Mouse (Mus musculus): ENCODE measurements around the gene Ankrd44.
A peak's percentile ranks its signal among the peaks of the same experiment; 100 is the strongest.

The Ankrd44 gene

DNA sequence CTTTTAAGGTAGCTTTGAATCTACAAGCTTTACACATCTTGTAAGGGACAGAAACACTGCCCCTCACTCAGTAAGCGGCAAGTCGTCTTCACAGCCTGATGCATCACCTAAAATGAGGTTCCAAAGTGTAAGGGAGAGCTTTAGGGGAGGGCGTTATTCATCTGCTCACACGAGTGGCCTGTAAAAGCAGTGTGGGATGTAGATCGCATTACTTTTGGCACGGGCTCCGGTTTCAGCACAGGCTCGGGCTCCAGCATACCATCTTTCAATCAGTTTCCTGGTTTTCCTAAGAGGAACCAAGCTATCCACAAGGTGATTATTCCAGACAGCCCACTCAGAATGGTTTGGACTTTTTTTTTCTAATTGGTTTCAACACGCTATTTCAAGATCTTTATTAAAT lies 74.6 kb downstream of the Ankrd44 start:
- TF ChIP-seq GATA4 (IDR thresholded peaks at IDR 0.05; ENCODE audit: insufficient replicate concordance, low read length): no peak

DNA sequence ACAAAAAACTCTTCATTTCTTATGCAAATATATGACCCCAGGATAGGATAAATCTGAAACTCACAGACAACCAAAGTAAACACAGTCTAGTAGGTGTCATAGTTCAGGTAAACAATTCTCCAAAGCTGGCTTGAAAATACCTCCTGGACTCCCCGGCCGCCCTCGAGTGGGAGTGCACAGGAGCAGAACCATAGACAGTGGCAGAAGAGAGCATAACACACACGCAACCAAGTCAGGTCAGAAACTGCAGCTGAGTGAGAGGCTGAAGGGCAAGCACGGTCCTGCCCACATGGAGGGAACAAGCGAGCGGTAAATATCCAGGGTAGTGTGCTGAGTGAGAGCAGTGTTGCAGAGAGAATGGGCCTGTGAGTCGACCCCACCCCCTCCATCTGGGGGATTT lies 76.1 kb downstream of the Ankrd44 start:
- TF ChIP-seq GATA4 (IDR thresholded peaks at IDR 0.05; ENCODE audit: insufficient replicate concordance, low read length): no peak

DNA sequence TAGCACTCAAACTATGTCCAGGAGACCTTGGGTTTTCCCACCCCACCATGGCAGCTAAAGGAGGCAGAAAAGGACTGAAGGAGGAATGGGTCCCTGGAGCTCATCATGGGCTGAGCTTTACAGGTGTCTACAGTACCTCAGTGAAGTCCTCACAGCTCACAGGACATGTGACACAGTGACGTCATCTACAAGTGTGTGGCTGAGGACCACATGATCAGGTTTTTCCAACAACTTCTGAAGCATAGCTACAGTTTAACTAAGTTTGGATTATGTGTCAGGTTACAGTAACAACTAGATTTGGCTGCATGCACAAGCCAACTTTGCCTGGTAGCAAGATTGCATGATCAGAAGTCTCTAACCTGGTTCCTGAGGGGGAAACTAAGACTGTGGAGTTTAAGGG lies 78.9 kb downstream of the Ankrd44 start:
- no peak for TF ChIP-seq GATA4 (IDR thresholded peaks at IDR 0.05; ENCODE audit: insufficient replicate concordance, low read length)

DNA sequence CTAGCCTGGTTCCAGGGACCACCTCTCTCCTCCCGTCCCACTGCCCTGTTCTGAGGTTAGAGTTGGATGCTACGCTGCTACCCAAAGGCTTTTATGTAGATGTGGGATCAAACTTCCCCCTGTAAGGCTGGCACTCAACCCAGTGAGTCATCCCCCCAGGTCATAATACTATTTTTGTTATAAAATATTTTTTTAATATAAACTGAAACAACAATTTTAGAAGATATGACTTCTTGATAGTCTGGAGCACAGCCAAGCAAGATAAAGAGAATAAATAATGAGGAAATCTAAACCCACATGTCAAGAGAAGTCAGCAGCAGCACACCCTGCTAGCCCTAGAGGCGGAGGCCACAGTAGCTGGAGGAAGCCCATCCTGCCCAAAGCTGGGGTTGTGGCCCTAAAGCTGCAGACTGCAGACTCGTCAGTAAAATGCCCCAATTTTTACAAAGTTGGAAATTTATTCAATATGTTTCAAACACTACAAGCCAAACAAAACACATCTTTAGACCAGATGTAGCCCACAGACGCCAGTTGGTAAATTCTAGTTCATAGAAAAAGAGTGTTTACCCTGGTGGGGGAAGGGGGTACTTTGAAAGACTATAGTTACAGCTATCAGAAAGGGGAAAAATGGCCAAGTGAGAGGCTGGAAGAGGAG lies 79.7 kb downstream of the Ankrd44 start:
- TF ChIP-seq GATA4 (IDR thresholded peaks at IDR 0.05; ENCODE audit: insufficient replicate concordance, low read length): no peak

DNA sequence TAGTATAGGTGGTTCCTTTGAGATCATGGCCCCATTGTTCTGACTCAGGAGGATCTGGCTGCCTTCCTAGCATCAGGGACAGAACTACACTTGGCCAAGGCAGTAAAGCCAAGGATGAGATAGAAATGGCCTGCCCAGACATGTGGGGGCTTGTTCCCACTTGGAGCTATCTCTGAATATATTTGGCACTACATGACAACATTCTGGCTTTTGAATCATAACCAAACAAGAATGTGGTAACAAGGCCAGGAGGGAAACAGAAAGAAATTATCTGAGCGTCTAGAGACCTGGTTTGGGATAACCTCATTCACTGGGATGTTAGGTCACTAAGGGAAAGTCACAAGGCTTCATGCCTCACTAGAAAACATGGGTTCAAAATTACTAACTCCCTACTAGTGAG lies 81.8 kb downstream of the Ankrd44 start:
- no peak for TF ChIP-seq GATA4 (IDR thresholded peaks at IDR 0.05; ENCODE audit: insufficient replicate concordance, low read length)

DNA sequence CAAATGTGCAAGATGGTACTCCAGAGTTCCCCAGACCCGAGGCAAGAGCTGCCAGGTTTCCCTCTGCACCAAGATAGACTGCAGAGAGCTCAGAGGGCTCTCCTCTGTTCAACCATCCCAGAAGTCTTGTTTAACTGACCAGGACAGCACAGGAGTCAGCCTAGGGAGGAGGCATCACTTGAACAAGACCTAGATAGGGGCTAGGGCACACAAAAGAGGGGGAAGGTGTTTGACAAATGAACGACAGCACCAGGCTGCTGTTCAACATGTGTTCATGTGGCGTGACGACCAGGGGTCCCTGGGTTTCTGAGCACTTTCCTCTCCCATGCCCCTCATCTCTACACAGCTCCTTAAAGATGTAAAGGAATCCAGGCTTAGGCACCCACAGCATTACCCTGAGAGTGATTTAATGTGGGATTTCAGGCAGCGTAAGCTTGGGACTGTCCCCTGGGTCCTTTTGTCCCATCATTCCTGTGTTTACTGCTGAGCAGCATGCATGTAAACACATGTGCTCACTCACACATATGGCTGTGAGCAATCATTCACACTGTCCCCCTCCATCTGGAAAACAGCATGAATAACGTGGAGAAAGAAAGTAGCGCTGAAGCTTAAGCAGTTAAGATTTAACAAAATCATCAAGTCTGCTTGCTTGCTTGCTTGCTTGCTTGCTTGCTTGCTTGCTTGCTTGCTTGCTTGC lies 83.3 kb downstream of the Ankrd44 start:
- no peak for TF ChIP-seq GATA4 (IDR thresholded peaks at IDR 0.05; ENCODE audit: insufficient replicate concordance, low read length)

DNA sequence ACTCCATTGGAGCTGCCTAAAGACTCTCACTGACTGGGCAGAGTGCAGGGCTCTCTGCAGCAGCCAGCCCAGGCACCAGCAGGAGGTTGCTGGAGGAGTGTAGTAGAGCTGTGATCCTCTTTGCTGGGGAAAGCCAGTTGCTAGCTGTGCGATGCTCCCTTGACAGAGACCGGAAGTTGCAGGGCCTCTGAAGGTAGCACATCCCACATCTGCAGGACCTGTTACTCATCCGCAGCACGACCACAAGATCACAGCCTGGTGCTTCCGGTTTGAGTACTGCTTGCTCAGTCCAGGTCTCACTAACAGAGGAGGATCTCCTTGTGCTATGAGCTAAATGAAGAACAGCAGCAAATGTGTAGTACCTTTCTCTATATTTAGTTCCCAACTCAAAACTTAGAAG lies 84.4 kb downstream of the Ankrd44 start:
- TF ChIP-seq GATA4 (IDR thresholded peaks at IDR 0.05; ENCODE audit: insufficient replicate concordance, low read length): no peak

DNA sequence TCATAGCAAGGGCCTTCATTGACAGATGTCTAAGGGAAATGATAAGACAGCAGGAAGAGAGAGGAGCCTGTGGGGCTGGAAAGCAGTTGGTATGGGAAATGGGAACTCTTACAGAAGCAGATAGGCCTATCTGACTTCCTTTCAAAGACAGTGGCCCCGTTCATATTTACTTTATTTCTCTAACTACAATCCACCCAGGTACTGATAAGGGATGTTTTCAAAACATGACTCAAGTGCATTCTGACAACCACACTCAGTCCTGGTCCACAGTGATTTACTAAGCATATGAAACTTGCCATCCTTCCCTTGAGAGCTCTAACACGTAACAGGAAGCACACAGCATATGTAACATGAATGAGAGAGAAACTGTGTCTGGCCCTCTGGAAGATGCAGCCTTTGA lies 86.1 kb downstream of the Ankrd44 start:
- peak; percentile 97 for TF ChIP-seq GATA4 (IDR thresholded peaks at IDR 0.05; ENCODE audit: insufficient replicate concordance, low read length)

DNA sequence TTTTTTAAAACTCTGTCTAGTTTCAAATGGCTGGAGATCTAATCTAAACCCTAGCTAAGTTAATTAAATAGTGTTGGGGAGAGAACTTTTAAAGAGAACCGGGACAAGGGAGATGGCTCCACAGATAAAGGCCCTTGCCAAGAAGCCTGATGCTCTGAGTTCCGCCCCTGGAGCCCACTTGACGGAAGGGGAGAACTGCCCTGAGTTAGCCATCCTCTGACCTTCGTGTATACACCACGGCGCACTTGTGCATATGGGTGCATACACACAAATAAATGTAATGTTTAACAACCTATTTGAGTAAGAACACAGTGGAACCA lies 87.7 kb downstream of the Ankrd44 start:
- no peak for TF ChIP-seq GATA4 (IDR thresholded peaks at IDR 0.05; ENCODE audit: insufficient replicate concordance, low read length)

DNA sequence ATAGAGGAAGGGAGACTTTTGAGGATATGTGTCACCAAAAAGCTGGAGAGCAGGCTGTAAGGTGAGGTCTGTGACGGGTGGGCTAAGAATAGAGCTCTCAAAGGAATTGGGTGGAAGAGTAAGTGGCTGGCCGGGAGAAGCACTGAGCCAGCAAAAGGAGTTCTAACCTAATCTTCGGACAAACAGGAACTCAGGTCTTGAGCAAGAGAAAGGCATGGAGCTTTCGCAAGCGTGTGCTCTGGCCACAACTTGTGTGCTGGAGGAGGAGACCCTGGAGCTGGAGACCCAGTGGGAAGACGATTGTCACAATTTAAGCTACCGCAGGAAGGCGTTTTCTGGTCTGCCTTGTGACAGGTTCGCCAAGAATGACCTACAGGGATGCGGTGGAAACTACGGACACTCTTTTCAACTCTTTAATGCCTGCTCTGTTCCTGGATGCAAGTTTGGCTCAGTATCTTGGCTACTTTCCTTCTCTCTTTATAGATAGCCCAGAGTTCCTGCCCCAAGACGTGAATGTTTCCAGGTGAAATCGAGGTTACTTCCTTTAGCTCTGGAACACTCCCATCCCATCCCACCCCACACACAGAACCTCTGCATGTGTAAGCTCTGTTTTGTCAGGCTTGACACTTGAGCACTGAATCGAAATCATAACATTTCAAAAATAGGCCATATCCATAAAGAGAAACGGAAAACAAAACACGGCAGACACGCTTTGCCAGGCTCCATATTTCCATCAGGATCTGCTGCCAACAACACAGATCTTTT lies 88.3 kb downstream of the Ankrd44 start:
- peak; percentile 76 for TF ChIP-seq GATA4 (IDR thresholded peaks at IDR 0.05; ENCODE audit: insufficient replicate concordance, low read length)

DNA sequence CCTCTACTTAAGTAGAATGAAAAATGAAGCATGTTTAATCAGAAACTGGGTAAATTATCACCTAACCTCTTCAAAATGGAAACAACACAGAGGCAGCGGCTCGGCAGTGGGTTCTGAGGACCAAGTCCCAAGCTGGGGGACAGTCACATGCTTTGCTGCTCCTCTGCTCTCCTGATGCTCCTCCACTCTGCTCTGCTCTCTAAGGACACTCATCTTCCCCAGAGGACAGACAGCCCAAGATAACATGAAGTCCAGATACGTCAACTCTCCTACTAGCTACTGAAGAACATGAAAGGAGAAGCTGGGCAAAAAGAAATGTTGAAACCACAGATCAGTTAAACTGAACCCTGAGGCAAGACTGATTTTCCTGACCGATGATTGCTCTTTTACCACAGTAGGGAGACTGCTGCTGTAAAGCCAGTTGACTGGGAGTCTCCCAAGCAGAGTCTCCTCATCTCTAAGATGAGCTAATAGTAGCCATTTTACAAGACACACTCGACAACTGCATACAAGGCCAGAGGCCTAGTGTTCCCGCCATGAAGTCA lies 90.5 kb downstream of the Ankrd44 start:
- no peak for TF ChIP-seq GATA4 (IDR thresholded peaks at IDR 0.05; ENCODE audit: insufficient replicate concordance, low read length)

DNA sequence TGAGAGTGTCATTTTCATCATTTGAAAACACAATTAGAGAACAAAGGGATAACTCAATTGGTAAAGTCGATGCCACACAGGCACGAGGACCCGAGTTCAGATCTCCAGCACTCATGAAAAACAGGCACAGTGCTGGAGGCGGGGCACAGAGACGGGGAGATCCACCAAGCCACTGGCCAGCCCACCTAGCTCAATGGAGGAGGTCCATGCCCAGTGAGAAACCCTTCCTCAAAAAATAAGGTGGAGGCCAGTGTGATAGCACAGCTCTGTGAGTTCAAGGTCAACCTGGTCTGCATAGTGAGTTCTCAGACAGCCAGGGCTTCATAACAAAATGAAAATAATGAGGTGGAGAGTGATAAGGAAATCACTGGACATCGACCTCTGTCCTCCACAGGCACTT lies 93.0 kb downstream of the Ankrd44 start:
- no peak for TF ChIP-seq GATA4 (IDR thresholded peaks at IDR 0.05; ENCODE audit: insufficient replicate concordance, low read length)

DNA sequence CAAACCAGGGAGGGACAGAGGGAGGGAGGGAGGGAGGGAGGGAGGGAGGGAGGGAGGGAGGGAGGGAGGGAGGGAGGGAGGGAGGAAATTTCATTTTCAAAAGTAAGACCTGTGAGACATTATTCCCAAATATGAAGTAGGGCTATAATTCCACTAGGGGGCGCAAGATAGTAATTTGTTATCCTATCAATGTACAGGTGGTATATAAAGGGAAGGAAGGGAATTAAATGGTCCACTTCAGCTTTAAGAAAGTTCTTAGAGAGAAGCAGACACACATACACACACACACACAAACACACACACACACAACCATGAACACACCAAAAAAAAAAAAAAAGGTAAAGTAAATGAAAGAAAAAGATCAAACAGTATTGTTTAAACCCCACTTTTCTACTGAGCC lies 93.4 kb downstream of the Ankrd44 start:
- no peak for TF ChIP-seq GATA4 (IDR thresholded peaks at IDR 0.05; ENCODE audit: insufficient replicate concordance, low read length)

DNA sequence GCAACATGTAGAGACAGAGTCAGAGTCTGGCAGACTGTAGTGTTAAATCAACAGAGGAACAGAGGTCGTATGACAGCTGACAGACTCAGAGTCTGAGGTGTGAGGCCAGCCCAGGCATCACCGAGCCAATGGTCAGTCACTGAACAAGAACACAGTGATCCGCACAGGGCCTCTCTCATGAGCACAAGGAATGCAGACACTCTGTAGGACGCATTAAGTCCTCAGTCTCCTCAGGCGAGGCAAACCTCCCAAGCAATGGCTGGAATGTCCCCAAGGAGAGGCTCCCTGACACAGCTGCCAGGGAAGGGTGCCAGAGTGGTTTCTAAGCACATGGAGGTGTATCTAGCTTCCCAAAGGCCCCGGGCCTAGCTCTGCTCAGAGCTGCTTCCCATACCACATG lies 96.0 kb downstream of the Ankrd44 start:
- no peak for TF ChIP-seq GATA4 (IDR thresholded peaks at IDR 0.05; ENCODE audit: insufficient replicate concordance, low read length)

DNA sequence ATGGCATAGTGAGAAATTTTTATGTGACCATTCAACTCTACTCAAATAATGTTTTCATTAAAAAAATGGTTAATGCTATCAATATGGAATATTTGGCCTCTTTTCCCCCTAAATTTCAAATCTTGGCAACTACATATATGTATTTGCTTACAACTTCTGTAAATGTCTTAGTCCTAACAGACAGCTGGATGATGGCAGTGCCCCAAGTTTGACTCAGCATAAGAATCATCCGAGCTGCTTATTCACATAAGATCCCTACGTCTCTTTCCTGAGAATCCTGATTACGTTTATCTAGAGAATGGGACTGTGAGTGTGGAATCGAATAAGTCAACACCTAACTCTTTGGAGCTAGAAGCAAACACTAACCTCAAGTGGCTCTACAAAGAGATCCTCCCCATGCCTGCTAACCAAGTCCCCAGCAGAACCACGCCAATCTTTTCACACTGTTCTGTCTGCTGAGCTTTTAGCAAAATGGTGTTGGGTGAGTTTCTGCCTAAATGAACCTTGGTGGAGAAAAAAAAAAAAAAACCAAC lies 96.4 kb downstream of the Ankrd44 start:
- TF ChIP-seq GATA4 (IDR thresholded peaks at IDR 0.05; ENCODE audit: insufficient replicate concordance, low read length): no peak

DNA sequence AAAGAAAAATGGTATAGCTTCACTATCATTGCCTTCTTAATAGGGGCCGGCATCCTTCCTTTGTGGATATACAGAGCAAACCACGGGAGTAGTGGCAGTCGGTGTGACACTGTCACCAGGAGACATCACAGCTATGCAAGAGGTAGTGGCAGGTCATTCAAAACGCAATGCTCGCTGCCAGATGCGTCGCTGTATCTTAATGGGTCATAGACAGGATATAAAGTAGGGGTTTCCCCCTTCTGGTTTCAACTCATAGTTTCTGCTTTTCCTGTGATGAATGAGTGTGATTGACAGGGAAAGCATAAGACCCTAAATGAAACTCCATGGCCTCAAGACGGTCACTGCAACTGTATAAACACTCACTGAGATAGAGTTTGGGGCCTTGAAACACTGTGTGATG lies 98.4 kb downstream of the Ankrd44 start:
- TF ChIP-seq GATA4 (IDR thresholded peaks at IDR 0.05; ENCODE audit: insufficient replicate concordance, low read length): no peak

All from liver, adult (tissue).